Mouse (Mus musculus): ENCODE results near the gene Tcf19.

DNA sequence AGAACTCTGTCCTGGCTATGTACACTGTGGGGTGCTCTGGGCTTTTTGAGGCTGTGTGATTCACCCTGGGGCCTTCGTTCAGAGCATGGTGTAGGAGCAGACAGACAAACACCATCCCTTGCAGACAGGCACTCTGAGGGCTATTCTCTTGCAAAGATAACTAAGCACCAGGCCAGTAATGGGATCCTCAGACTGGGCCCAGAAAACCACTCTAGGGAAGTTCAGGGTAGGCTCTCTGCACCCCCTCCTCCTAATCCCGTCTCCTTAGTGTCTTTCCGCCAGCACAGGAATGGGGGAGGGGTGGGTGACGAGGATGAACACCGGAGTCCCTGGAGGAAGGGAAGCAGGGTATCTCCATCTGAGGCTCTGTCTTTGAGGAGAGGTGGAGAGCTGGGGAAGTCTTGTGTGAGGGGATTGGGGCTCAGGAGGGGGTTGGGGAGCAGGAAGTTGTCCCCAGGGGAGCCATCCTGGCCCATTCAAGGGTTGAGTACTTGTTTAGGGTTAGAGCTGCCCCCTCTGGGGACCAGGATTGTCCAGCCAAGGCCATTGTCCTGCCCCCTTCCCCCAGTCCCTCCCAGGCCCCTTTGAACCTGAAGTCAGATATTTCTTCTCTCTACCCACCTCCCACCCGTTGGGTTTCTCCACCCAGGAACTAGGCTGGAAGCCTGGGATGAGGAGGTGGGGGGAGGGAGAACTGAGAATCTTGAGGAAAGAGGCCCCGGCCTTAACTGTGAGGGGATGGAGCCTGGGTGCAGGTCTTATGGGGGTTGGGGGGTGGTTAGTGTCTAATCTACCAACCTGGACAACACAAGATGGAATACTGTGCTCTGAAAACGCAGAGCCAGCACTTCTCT lies 11.8 kb downstream of the Tcf19 start:
- TF ChIP-seq GATA1 (IDR thresholded peaks at IDR 0.05; ENCODE audit: low read length) (no peak), TAL1 (IDR thresholded peaks at IDR 0.05; ENCODE audit: low read length) (no peak)
